ENCODE assay signal across 18 mouse cellular contexts in genomic region chr11:44867433-44867832, GRCm38 (mm10).
A peak's percentile ranks its signal among the peaks of the same experiment; 100 is the strongest.
DNase-seq lines count a peak whose midpoint lies in the region; ATAC-seq and TF ChIP-seq lines count a peak whose summit lies in the region.
"Had no signal": no experiment of that assay in that cellular context is flagged by ENCODE, and none has a peak within 500 bp of the region (broad histone marks: within the 10 kb centered on the region; RNA-seq: fewer than 3 reads in every experiment).

No protein-coding gene starts in this region.

- intact Hi-C loops in heart, adult 2 months (cut with DNase I), result no loop called here

- WGBS in heart, embryonic 11.5 days (ENCODE audit: insufficient replicate concordance), result 30% methylated on average over 4 of the region's 4 CpGs
- 46% methylated on average over 4 of the region's 4 CpGs for WGBS in heart, adult 2 months
- 44% methylated on average over 4 of the region's 4 CpGs for WGBS in heart, embryonic 16.5 days

- no peaks in the 10 kb centered on the region for H3K27me3 ChIP-seq in heart, embryonic 11.5 days (ENCODE audit: control insufficient read depth, insufficient read depth, low read length)
- H3K27me3 ChIP-seq in heart, adult 2 months (ENCODE audit: control insufficient read depth, insufficient read depth, low read length), result no peaks in the 10 kb centered on the region
- H3K27me3 ChIP-seq in heart, embryonic 16.5 days (ENCODE audit: control insufficient read depth, insufficient read depth, low read length), result no peaks in the 10 kb centered on the region
- H3K27me3 ChIP-seq: embryonic facial prominence, embryonic 12.5 days; forebrain, embryonic 12.5 days; kidney, embryonic 15.5 days had no signal

- no peaks in the 10 kb centered on the region for H3K79me2 ChIP-seq in heart, adult 2 months (replicated peaks; ENCODE audit: control insufficient read depth, insufficient read depth, low read length)

- no peak overlapping the region for H3K9ac ChIP-seq in heart, embryonic 11.5 days (ENCODE audit: low read depth, low read length)
- H3K9ac ChIP-seq in heart, adult 2 months (ENCODE audit: low read depth, low read length), result no peak overlapping the region
- H3K9ac ChIP-seq in heart, embryonic 16.5 days (ENCODE audit: low read length), result no peak overlapping the region
- H3K9ac ChIP-seq: embryonic facial prominence, embryonic 12.5 days; forebrain, embryonic 12.5 days; forebrain, postnatal 0 days; hindbrain, embryonic 14.5 days; kidney, embryonic 15.5 days had no signal

- no peak for DNase-seq in heart, adult 2 months
- no peak for DNase-seq in heart, adult 18-20 months
- peak; percentile 42 for DNase-seq in 3T3-L1 (ENCODE audit: low read depth, low spot score)
- peak; percentile 25 for DNase-seq in NIH3T3 (ENCODE audit: low read depth)
- no peak for DNase-seq in cerebellum, adult 9-11 months
- DNase-seq: adrenal gland, postnatal 10 days; B cell, adult 2 months; kidney, adult 18-20 months; kidney, postnatal 14 days had no signal

- TF ChIP-seq EP300 in heart, adult 2 months (IDR thresholded peaks at IDR 0.05; ENCODE audit: insufficient read depth, low read depth, low read length), result no peak

- no peaks in the 10 kb centered on the region for H3K36me3 ChIP-seq in heart, embryonic 11.5 days (ENCODE audit: control insufficient read depth, insufficient read depth, low read length)
- no peaks in the 10 kb centered on the region; the same call in 1 of the 2 replicates for H3K36me3 ChIP-seq in heart, adult 2 months (ENCODE audit: control insufficient read depth, insufficient read depth, low read length)
- no peaks in the 10 kb centered on the region for H3K36me3 ChIP-seq in heart, embryonic 16.5 days (ENCODE audit: control insufficient read depth, insufficient read depth)
- H3K36me3 ChIP-seq: embryonic facial prominence, embryonic 12.5 days; forebrain, embryonic 12.5 days; G1E; kidney, embryonic 15.5 days had no signal

- ATAC-seq in heart, embryonic 11.5 days (replicated peaks; ENCODE audit: insufficient number of reproducible peaks, low FRiP score, low TSS enrichment), result no peak
- peak; percentile 55 for ATAC-seq in heart, embryonic 16.5 days (replicated peaks; ENCODE audit: extremely low read depth, insufficient read depth, low FRiP score)
- ATAC-seq: CD4-positive, CD25-positive, alpha-beta regulatory T cell, adult 4 months had no signal

- peak overlapping the region; percentile 59 for H3K27ac ChIP-seq in heart, embryonic 11.5 days (ENCODE audit: low read depth, low read length)
- H3K27ac ChIP-seq in heart, adult 2 months, result no peak overlapping the region
- no peak overlapping the region for H3K27ac ChIP-seq in heart, embryonic 16.5 days (ENCODE audit: low read length)
- H3K27ac ChIP-seq: forebrain, embryonic 12.5 days; kidney, embryonic 15.5 days had no signal

- no peak overlapping the region for H3K4me3 ChIP-seq in heart, embryonic 11.5 days (ENCODE audit: low read depth, low read length)
- H3K4me3 ChIP-seq in heart, adult 2 months, result no peak overlapping the region
- H3K4me3 ChIP-seq in heart, embryonic 16.5 days (ENCODE audit: low read length), result no peak overlapping the region
- H3K4me3 ChIP-seq: embryonic facial prominence, embryonic 12.5 days; forebrain, embryonic 12.5 days; kidney, embryonic 15.5 days had no signal

- no peak for TF ChIP-seq POLR2A in heart, adult 2 months (IDR thresholded peaks at IDR 0.05; ENCODE audit: insufficient read depth, low read depth, low read length)

- H3K4me1 ChIP-seq in heart, embryonic 11.5 days (ENCODE audit: control insufficient read depth, insufficient read depth, low read length), result peaks cover 16% of the 10 kb centered on the region
- peaks cover 9% of the 10 kb centered on the region for H3K4me1 ChIP-seq in heart, adult 2 months (ENCODE audit: control insufficient read depth, insufficient read depth, low read length)
- H3K4me1 ChIP-seq in heart, embryonic 16.5 days (ENCODE audit: control insufficient read depth, insufficient read depth, low read length), result peaks cover 16% of the 10 kb centered on the region

- no peak overlapping the region for H3K4me2 ChIP-seq in heart, embryonic 11.5 days
- H3K4me2 ChIP-seq in heart, embryonic 16.5 days (ENCODE audit: low read depth, low read length), result no peak overlapping the region
- H3K4me2 ChIP-seq: embryonic facial prominence, embryonic 12.5 days; forebrain, embryonic 12.5 days; hindbrain, embryonic 14.5 days; kidney, embryonic 15.5 days had no signal

- H3K9me3 ChIP-seq in heart, embryonic 11.5 days (replicated peaks; ENCODE audit: control insufficient read depth, low read length), result no peaks in the 10 kb centered on the region
- H3K9me3 ChIP-seq in heart, embryonic 16.5 days (replicated peaks; ENCODE audit: control insufficient read depth, low read length), result no peaks in the 10 kb centered on the region
- H3K9me3 ChIP-seq: embryonic facial prominence, embryonic 12.5 days; forebrain, embryonic 12.5 days; G1E; kidney, embryonic 15.5 days had no signal

- no peak for TF ChIP-seq CTCF in heart, adult 2 months (IDR thresholded peaks at IDR 0.05)

Comparison
In these comparisons a context has a peak if more than half of its experiments do, and no peak if none do; other contexts are left out.
1. DNase-seq: peak in 3T3-L1 (single experiment) and NIH3T3 (single experiment); none in heart, adult 2 months (0 of 2), heart, adult 18-20 months (0 of 2) and cerebellum, adult 9-11 months (single experiment).